Mouse (Mus musculus): ENCODE results near the gene Aspa. TPM values are rescaled to one million over a fixed set of nuclear protein-coding genes. Genes with fewer than 3 reads are reported as not detected.

Aspa gene
- polyA plus RNA-seq, 1 experiment from 2014 or later: 17.2 TPM

DNA sequence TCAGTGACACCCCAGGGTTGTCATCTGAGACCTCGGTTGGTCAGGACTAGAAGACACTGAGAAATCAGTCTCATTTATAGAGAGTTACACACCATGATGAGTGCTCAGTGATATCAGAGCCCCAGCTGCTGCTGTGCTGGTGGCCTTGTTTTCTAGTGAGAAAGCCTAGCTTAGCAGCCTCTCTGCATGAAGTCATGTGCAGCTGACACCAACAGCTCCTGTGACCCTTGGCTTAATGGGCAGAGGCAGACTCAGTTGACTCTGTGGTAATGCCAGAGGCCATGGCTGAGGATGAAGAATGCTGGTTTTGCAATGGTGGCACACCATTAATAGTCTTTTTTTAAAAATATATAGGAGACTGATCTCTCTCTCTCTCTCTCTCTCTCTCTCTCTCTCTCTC lies 39.8 kb downstream of the Aspa start:
- no peaks in the 10 kb centered on the region for H3K36me3 ChIP-seq
- 80% methylated on average over 1 of the region's 1 CpGs for WGBS
- no peaks in the 10 kb centered on the region for H3K9me3 ChIP-seq (replicated peaks)
- no peak for ATAC-seq (replicated peaks; ENCODE audit: low FRiP score)
- no peak overlapping the region for H3K9ac ChIP-seq
- H3K4me1 ChIP-seq: no peaks in the 10 kb centered on the region
- H3K27ac ChIP-seq: no peak overlapping the region
- H3K4me2 ChIP-seq: no peak overlapping the region
- no peak overlapping the region for H3K4me3 ChIP-seq (replicated peaks)
- no peaks in the 10 kb centered on the region for H3K27me3 ChIP-seq

DNA sequence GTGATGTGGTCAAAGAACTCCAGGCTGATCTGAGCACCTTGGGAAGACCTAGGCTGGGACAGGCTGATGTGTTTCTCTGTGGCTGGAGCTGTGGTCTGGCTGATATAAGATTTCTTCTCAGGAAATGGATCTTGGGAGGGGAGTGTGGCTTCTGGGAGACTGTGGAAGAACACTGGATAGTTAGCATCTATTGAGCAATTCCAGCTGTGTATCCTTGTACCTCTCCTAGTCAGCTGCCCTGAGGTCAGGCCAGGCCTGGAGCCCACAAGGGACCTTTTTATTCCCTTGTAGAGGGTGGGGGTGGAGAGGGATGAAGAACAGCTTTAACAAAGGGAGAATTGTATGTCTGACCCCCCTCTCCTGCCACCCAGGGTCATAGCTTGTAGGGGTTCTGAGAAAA lies 45.0 kb downstream of the Aspa start:
- no peaks in the 10 kb centered on the region for H3K27me3 ChIP-seq

DNA sequence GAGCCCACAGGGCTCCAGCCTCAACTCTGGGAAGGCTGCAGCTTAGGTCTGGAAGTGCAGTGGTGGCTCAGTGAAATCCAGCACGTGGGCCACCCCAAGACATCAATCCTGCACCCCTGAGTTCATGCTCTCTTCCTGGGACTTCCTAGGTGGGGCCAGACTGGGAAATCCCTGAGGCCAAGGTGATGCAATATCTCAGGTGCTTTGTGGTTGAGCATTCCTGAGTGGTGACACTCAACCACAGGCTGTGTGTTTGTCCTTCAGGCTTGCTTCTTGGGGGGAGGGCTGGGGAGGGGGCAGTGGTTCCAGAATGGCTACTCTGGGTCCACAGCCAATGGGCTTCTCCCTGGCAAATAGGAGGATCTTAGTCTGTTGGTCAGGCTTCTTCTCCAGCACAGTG lies 45.5 kb downstream of the Aspa start:
- Histone ChIP-seq H3K27ac (peak overlapping the region; percentile 27), H3K27me3 (no peaks in the 10 kb centered on the region), H3K9ac (no peak overlapping the region), H3K9me3 (replicated peaks) (no peaks in the 10 kb centered on the region), H3K36me3 (no peaks in the 10 kb centered on the region), H3K4me1 (peaks cover 40% of the 10 kb centered on the region), H3K4me3 (replicated peaks) (no peak overlapping the region), H3K4me2 (no peak overlapping the region)
- ATAC-seq (replicated peaks; ENCODE audit: low FRiP score): no peak
- WGBS: 50% methylated on average over 1 of the region's 1 CpGs

More for the DNA sequence above, 45.0 kb downstream of the Aspa start:
- H3K4me3 ChIP-seq (replicated peaks): no peak overlapping the region
- peak overlapping the region; percentile 2; the same call in 1 of the 2 replicates for H3K27ac ChIP-seq
- ATAC-seq (replicated peaks; ENCODE audit: low FRiP score): no peak
- H3K4me1 ChIP-seq: peaks cover 40% of the 10 kb centered on the region
- no peak overlapping the region for H3K9ac ChIP-seq
- no peaks in the 10 kb centered on the region for H3K36me3 ChIP-seq
- H3K4me2 ChIP-seq: no peak overlapping the region
- H3K9me3 ChIP-seq (replicated peaks): no peaks in the 10 kb centered on the region

DNA sequence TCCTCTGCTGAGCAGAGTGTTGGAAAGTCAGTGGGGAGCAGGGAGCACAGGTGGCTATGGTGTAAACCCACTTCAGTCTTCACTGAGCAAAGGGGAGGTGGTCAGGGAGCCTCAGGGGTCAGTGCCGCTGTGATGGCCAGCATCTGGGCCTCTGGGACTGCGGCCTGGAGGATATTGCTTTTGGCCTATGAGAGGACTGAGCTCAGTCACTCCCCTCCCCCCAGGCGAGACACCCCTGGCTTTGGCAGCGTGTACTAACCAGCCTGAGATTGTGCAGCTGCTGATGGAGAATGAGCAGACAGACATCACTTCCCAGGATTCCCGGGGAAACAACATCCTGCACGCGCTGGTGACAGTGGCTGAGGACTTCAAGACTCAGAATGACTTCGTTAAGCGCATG lies 46.0 kb downstream of the Aspa start:
- peak overlapping the region; percentile 27; the same call in 1 of the 2 replicates for H3K27ac ChIP-seq
- 34% methylated on average over 9 of the region's 9 CpGs for WGBS
- ATAC-seq (replicated peaks; ENCODE audit: low FRiP score): peak; percentile 69
- H3K27me3 ChIP-seq: no peaks in the 10 kb centered on the region
- no peak overlapping the region for H3K4me2 ChIP-seq
- H3K9me3 ChIP-seq (replicated peaks): no peaks in the 10 kb centered on the region
- H3K4me1 ChIP-seq: peaks cover 40% of the 10 kb centered on the region
- no peak overlapping the region for H3K9ac ChIP-seq
- no peaks in the 10 kb centered on the region for H3K36me3 ChIP-seq
- no peak overlapping the region for H3K4me3 ChIP-seq (replicated peaks)

DNA sequence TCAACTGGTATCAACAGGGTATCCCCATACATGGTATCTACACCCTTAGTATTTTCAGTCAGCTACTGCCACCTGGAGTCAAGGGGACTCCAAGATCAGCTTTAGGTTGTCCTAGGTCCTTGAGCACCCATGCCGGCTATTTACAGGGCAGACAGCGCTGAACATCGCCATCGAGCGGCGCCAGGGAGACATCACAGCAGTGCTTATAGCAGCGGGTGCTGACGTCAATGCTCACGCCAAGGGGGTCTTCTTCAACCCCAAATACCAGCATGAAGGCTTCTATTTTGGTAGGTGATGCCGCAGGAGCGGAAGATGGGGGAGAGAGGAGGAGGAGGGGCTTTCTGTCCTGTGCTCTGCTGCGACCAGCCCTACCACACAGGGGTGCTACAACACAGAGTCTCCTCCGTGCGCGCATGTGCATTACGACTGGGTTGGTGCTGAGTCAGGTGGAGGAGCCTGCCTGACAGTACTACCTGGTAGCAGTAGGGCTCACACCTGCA lies 47.8 kb downstream of the Aspa start:
- Histone ChIP-seq H3K4me1 (peaks cover 40% of the 10 kb centered on the region), H3K4me2 (peak overlapping the region; percentile 67), H3K9ac (no peak overlapping the region), H3K27ac (no peak overlapping the region), H3K9me3 (replicated peaks) (no peaks in the 10 kb centered on the region), H3K4me3 (replicated peaks) (peak overlapping the region; percentile 43), H3K27me3 (no peaks in the 10 kb centered on the region), H3K36me3 (no peaks in the 10 kb centered on the region)
- ATAC-seq (replicated peaks; ENCODE audit: low FRiP score): peak; percentile 76
- WGBS: under 1% methylated on average over 16 of the region's 16 CpGs

DNA sequence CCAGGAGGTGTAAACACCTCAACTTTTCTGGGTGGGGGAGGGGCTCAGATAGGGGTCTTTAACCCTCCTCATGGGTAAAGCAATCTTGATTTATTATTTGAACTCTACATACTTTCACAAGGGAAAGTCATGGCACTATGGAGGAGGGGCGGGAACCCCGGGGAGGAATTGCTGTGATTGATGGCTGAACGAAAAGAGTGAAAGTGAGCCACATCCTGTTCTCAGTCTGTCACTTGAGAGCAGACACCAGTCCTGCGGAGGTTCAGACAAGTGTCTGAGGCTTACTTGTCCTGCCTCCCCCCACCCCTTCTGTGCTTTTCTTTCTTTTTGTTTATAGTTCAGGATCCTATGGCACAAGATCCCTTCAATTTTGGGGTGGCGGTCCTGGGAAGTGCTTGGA lies 48.7 kb downstream of the Aspa start:
- Histone ChIP-seq H3K27ac (0 out of 2 replicates have a peak overlapping the region, but pooled peaks have one; percentile 6), H3K4me1 (peaks cover 40% of the 10 kb centered on the region), H3K9ac (no peak overlapping the region), H3K4me3 (replicated peaks) (no peak overlapping the region), H3K36me3 (no peaks in the 10 kb centered on the region), H3K4me2 (0 out of 2 replicates have a peak overlapping the region, but pooled peaks have one; percentile 5), H3K27me3 (no peaks in the 10 kb centered on the region), H3K9me3 (replicated peaks) (no peaks in the 10 kb centered on the region)
- ATAC-seq (replicated peaks; ENCODE audit: low FRiP score): no peak
- 17% methylated on average over 5 of the region's 5 CpGs for WGBS

DNA sequence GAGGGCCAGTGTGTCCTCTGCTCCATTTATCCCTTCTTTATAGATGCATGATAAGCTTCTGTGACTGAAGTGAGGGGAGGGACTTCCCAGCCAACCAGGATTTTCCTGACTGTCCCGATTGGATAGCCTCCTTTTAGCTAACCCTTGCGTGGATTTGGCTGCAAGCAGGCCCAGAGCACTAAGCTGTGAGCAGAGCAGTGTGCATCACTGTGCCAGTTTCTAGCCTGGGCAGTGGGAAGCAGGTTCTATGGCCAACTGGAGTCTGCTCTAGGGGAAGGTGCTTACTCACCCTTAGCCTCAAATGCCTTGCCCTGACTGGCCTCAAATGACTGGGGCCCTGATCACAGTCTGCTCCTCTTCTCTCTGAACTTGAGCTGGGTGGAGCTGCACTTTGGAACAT lies 54.6 kb downstream of the Aspa start:
- Histone ChIP-seq H3K9ac (no peak overlapping the region), H3K36me3 (no peaks in the 10 kb centered on the region), H3K4me1 (no peaks in the 10 kb centered on the region), H3K4me3 (replicated peaks) (no peak overlapping the region), H3K27ac (no peak overlapping the region), H3K27me3 (no peaks in the 10 kb centered on the region), H3K9me3 (replicated peaks) (no peaks in the 10 kb centered on the region), H3K4me2 (no peak overlapping the region)
- WGBS: 36% methylated on average over 2 of the region's 2 CpGs
- ATAC-seq (replicated peaks; ENCODE audit: low FRiP score): no peak

DNA sequence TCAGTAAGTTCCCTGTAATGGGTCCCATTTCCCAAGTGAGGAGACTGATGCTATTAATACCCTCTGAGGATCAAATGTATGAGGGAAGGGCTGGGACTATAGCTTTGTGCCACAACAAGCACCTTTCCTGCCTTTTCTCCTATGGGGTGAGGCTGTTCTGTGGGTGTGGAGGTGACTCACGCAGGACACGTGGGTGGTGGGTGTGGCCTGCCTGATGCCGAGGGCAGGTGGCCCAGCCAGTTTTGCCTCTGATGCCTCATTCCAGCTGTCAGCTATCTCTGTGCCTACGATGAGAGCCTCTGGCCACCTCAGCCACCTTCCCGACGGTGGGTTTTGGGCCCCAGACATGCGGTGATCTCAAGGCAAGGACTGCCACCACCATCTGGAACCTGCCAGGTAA lies 62.1 kb downstream of the Aspa start, which contains the start of gene Trpv3:
Gene Trpv3, plus strand, starts transcription at position 122 of the 400 bp plus-strand sequence.
- Histone ChIP-seq H3K9ac (no peak within 1 kb of the TSS), H3K36me3 (no peaks in the 10 kb centered on the region), H3K4me1 (no peaks in the 10 kb centered on the region), H3K4me2 (no peak within 1 kb of the TSS), H3K4me3 (replicated peaks) (no peak within 1 kb of the TSS), H3K27me3 (no peaks in the 10 kb centered on the region), H3K27ac (no peak within 1 kb of the TSS), H3K9me3 (replicated peaks) (no peaks in the 10 kb centered on the region)
- 81% methylated on average over 7 of the region's 7 CpGs for WGBS
- ATAC-seq (replicated peaks; ENCODE audit: low FRiP score): no peak

DNA sequence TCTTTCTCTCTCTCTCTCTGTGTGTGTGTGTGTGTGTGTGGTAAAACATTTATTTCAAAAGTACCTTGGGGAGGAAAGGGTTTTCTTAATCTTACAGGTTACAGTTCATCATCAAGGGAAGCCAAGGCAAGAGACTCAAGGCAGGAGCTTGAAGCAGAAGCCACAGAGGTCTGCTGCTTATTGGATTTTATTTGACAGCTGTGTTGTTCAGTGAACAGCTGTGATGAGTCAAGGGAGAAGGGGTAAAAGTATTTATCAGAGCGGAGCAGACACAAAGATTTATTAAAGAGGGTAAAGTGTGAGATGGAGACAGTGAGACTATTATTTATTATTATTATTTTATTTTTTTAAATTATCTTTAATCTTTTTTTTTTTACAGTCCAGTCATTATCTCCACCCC lies 68.0 kb downstream of the Aspa start:
- no peak for ATAC-seq (replicated peaks; ENCODE audit: low FRiP score)
- Histone ChIP-seq H3K9me3 (replicated peaks) (no peaks in the 10 kb centered on the region), H3K4me2 (no peak overlapping the region), H3K36me3 (no peaks in the 10 kb centered on the region), H3K4me1 (no peaks in the 10 kb centered on the region), H3K27me3 (no peaks in the 10 kb centered on the region), H3K27ac (no peak overlapping the region), H3K9ac (no peak overlapping the region), H3K4me3 (replicated peaks) (no peak overlapping the region)
- WGBS: 41% methylated on average over 1 of the region's 1 CpGs

DNA sequence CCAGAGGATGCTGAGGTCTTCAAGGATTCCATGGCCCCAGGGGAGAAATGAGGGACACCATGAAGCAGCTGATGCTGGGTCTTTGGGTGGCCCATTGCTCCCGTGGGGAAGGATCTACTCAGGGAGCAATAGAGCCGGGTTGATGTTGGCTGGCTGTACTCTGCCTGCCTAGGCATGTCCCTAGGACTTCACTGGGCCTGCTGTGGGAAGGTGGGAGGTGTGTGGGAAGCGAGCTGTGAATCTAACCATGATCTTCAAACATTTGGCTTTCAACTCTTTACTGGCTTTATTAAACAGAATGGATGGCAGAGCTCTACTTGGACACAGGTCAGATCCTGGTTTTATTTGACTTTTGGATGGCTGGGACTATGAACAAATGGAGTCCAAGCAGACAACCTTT lies 68.9 kb downstream of the Aspa start:
- H3K4me3 ChIP-seq (replicated peaks): no peak overlapping the region
- no peaks in the 10 kb centered on the region for H3K9me3 ChIP-seq (replicated peaks)
- no peaks in the 10 kb centered on the region for H3K4me1 ChIP-seq
- H3K4me2 ChIP-seq: no peak overlapping the region
- no peaks in the 10 kb centered on the region for H3K27me3 ChIP-seq
- H3K9ac ChIP-seq: no peak overlapping the region
- 80% methylated on average over 3 of the region's 3 CpGs for WGBS
- H3K36me3 ChIP-seq: no peaks in the 10 kb centered on the region
- no peak overlapping the region for H3K27ac ChIP-seq
- ATAC-seq (replicated peaks; ENCODE audit: low FRiP score): no peak

DNA sequence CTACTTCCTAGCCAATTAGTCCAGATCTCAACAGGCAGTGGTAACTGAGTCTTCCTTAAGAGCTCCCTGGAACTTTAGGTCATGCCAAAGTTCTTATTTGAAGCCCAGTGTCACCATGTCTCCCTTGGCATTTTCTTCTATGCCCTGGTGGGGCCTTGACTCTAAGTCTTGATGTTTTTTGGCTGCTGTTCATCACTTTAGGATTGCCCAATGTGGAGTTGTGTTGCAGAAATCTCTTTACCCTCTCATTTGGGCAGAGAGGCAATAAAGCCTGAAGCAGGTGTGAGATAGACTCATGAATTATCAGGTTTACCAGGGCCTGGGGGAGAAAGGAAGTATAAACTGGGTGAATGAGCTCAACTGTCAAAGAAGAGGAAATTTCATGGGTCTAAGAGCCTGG lies 70.7 kb downstream of the Aspa start:
- H3K9me3 ChIP-seq (replicated peaks): no peaks in the 10 kb centered on the region
- no peak overlapping the region for H3K4me3 ChIP-seq (replicated peaks)
- no peak for ATAC-seq (replicated peaks; ENCODE audit: low FRiP score)
- H3K4me2 ChIP-seq: no peak overlapping the region
- no peaks in the 10 kb centered on the region for H3K27me3 ChIP-seq
- H3K36me3 ChIP-seq: no peaks in the 10 kb centered on the region
- no peak overlapping the region for H3K27ac ChIP-seq
- H3K9ac ChIP-seq: no peak overlapping the region
- H3K4me1 ChIP-seq: no peaks in the 10 kb centered on the region

DNA sequence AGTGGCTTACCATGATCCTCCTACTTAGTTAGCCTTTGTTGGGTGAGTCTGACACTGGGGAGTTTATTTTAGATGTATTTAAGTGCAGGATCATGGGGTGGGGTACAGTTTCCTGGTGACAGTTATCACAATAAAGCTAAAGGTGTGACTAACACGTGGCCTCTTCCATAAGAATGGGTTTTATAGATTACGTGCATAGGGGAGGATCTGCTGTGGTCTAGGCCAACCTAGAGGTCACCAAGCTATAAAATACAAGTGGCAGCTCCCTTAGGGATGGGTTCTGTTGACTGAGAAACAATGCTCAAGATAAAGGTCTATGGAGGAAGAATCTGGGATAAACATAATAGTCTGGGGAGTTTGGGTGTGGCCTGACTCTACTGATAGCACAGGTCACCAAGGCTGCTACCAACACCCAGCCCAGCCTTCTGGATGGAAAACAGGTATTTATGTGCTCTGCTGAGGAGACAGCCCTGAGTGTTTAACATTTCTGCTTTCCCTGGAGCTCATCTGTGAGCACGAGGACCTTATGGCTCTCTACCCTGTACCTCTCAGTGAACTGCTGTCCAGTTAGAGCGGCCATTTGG lies 71.9 kb downstream of the Aspa start:
- Histone ChIP-seq H3K27ac (no peak overlapping the region), H3K4me2 (no peak overlapping the region), H3K4me3 (replicated peaks) (no peak overlapping the region), H3K36me3 (no peaks in the 10 kb centered on the region), H3K9ac (no peak overlapping the region), H3K27me3 (no peaks in the 10 kb centered on the region), H3K4me1 (no peaks in the 10 kb centered on the region), H3K9me3 (replicated peaks) (no peaks in the 10 kb centered on the region)
- 58% methylated on average over 4 of the region's 4 CpGs for WGBS
- ATAC-seq (replicated peaks; ENCODE audit: low FRiP score): no peak

Data from kidney, embryonic 15.5 days (tissue).